Mouse (Mus musculus): ENCODE data around the gene Itga7. TPM values are rescaled to one million over a fixed set of nuclear protein-coding genes. Genes with fewer than 3 reads are reported as not detected.
A peak's percentile ranks its signal among the peaks of the same experiment; 100 is the strongest.

Gene Itga7
- polyA plus RNA-seq, 1 experiment from 2014 or later, result 0.15 TPM

- Histone ChIP-seq H3K4me3 (no peak overlapping the region), H3K36me3 (no peaks in the 10 kb centered on the region), H3K9me3 (replicated peaks) (no peaks in the 10 kb centered on the region), H3K27ac (no peak overlapping the region), H3K4me1 (no peaks in the 10 kb centered on the region), H3K27me3 (ENCODE audit: low read depth, poor library complexity, severe bottlenecking) (0 out of 2 replicates have a peak, but pooled peaks cover 4% of the 10 kb centered on the region)
- WGBS, result 70% methylated on average over 16 of the region's 16 CpGs
- DNase-seq (ENCODE audit: low spot score), result no peak
Observed at GRCm38 (mm10) chr10:128950208-128950887, 16.7 kb downstream of the Itga7 start.

- Histone ChIP-seq H3K36me3 (no peaks in the 10 kb centered on the region), H3K9me3 (replicated peaks) (no peaks in the 10 kb centered on the region), H3K4me1 (no peaks in the 10 kb centered on the region), H3K4me3 (no peak overlapping the region), H3K27me3 (ENCODE audit: low read depth, poor library complexity, severe bottlenecking) (no peaks in the 10 kb centered on the region), H3K27ac (no peak overlapping the region)
- no peak for DNase-seq (ENCODE audit: low spot score)
- 80% methylated on average over 10 of the region's 10 CpGs for WGBS
Observed at GRCm38 (mm10) chr10:128958340-128958739, 24.7 kb downstream of the Itga7 start.

- DNase-seq (ENCODE audit: low spot score), result no peak
- Histone ChIP-seq H3K4me1 (no peaks in the 10 kb centered on the region), H3K27me3 (ENCODE audit: low read depth, poor library complexity, severe bottlenecking) (no peaks in the 10 kb centered on the region), H3K27ac (no peak overlapping the region), H3K9me3 (replicated peaks) (no peaks in the 10 kb centered on the region), H3K4me3 (no peak overlapping the region), H3K36me3 (no peaks in the 10 kb centered on the region)
- WGBS, result 78% methylated on average over 4 of the region's 4 CpGs
Observed at GRCm38 (mm10) chr10:128960142-128960541, 26.5 kb downstream of the Itga7 start.

GRCm38 (mm10) chr10:128960590-128961584 lies 27.3 kb downstream of the Itga7 start, which contains the start of gene Mettl7b:
Mettl7b (minus strand) TSS chr10:128960988.
- 90% methylated on average over 12 of the region's 12 CpGs for whole genome bisulfite sequencing

GRCm38 (mm10) chr10:128964961-128965360 lies 31.3 kb downstream of the Itga7 start:
- DNase-seq (ENCODE audit: low spot score), result no peak
- no peaks in the 10 kb centered on the region for H3K27me3 ChIP-seq (ENCODE audit: low read depth, poor library complexity, severe bottlenecking)
- H3K4me1 ChIP-seq, result no peaks in the 10 kb centered on the region
- WGBS, result 80% methylated on average over 2 of the region's 2 CpGs
- H3K4me3 ChIP-seq, result no peak overlapping the region
- no peaks in the 10 kb centered on the region for H3K9me3 ChIP-seq (replicated peaks)
- no peaks in the 10 kb centered on the region for H3K36me3 ChIP-seq
- H3K27ac ChIP-seq, result no peak overlapping the region

More at GRCm38 (mm10) chr10:128960590-128961584, 27.3 kb downstream of the Itga7 start, which contains the start of gene Mettl7b:
- Histone ChIP-seq H3K27ac (no peak within 1 kb of the TSS), H3K27me3 (ENCODE audit: low read depth, poor library complexity, severe bottlenecking) (no peaks in the 10 kb centered on the region), H3K4me1 (no peaks in the 10 kb centered on the region), H3K36me3 (no peaks in the 10 kb centered on the region), H3K9me3 (replicated peaks) (no peaks in the 10 kb centered on the region), H3K4me3 (no peak within 1 kb of the TSS)
- no peak for DNase-seq (ENCODE audit: low spot score)

- no peak for DNase-seq (ENCODE audit: low spot score)
- H3K9me3 ChIP-seq (replicated peaks), result no peaks in the 10 kb centered on the region
- no peaks in the 10 kb centered on the region for H3K36me3 ChIP-seq
- H3K27me3 ChIP-seq (ENCODE audit: low read depth, poor library complexity, severe bottlenecking), result no peaks in the 10 kb centered on the region
- H3K4me3 ChIP-seq, result no peak overlapping the region
- H3K4me1 ChIP-seq, result no peaks in the 10 kb centered on the region
- 92% methylated on average over 6 of the region's 6 CpGs for WGBS
- H3K27ac ChIP-seq, result no peak overlapping the region
Observed at GRCm38 (mm10) chr10:128965871-128966270, 32.3 kb downstream of the Itga7 start.

GRCm38 (mm10) chr10:128968341-128968749 lies 34.7 kb downstream of the Itga7 start:
- Histone ChIP-seq H3K27me3 (ENCODE audit: low read depth, poor library complexity, severe bottlenecking) (no peaks in the 10 kb centered on the region), H3K36me3 (no peaks in the 10 kb centered on the region), H3K4me1 (no peaks in the 10 kb centered on the region), H3K4me3 (no peak overlapping the region), H3K9me3 (replicated peaks) (no peaks in the 10 kb centered on the region), H3K27ac (no peak overlapping the region)
- 68% methylated on average over 1 of the region's 1 CpGs for WGBS
- no peak for DNase-seq (ENCODE audit: low spot score)

GRCm38 (mm10) chr10:128970740-128971250 lies 37.2 kb downstream of the Itga7 start:
- WGBS, result 39% methylated on average over 1 of the region's 1 CpGs
- Histone ChIP-seq H3K4me1 (no peaks in the 10 kb centered on the region), H3K27ac (no peak overlapping the region), H3K36me3 (no peaks in the 10 kb centered on the region), H3K4me3 (no peak overlapping the region), H3K9me3 (replicated peaks) (no peaks in the 10 kb centered on the region), H3K27me3 (ENCODE audit: low read depth, poor library complexity, severe bottlenecking) (no peaks in the 10 kb centered on the region)
- DNase-seq (ENCODE audit: low spot score), result no peak

GRCm38 (mm10) chr10:128972841-128973240 lies 39.2 kb downstream of the Itga7 start:
- Histone ChIP-seq H3K27me3 (ENCODE audit: low read depth, poor library complexity, severe bottlenecking) (no peaks in the 10 kb centered on the region), H3K27ac (no peak overlapping the region), H3K4me3 (no peak overlapping the region), H3K4me1 (peaks cover 14% of the 10 kb centered on the region), H3K9me3 (replicated peaks) (no peaks in the 10 kb centered on the region), H3K36me3 (no peaks in the 10 kb centered on the region)
- 80% methylated on average over 4 of the region's 4 CpGs for WGBS
- no peak for DNase-seq (ENCODE audit: low spot score)

- Histone ChIP-seq H3K4me3 (no peak overlapping the region), H3K27ac (no peak overlapping the region), H3K36me3 (no peaks in the 10 kb centered on the region), H3K27me3 (ENCODE audit: low read depth, poor library complexity, severe bottlenecking) (no peaks in the 10 kb centered on the region), H3K9me3 (replicated peaks) (no peaks in the 10 kb centered on the region), H3K4me1 (peaks cover 42% of the 10 kb centered on the region)
- WGBS, result 50% methylated on average over 3 of the region's 3 CpGs
- no peak for DNase-seq (ENCODE audit: low spot score)
Observed at GRCm38 (mm10) chr10:128976395-128976794, 42.8 kb downstream of the Itga7 start.

GRCm38 (mm10) chr10:128977522-128978114 lies 44.0 kb downstream of the Itga7 start:
- Histone ChIP-seq H3K9me3 (replicated peaks) (no peaks in the 10 kb centered on the region), H3K4me1 (peaks cover 42% of the 10 kb centered on the region), H3K27me3 (ENCODE audit: low read depth, poor library complexity, severe bottlenecking) (no peaks in the 10 kb centered on the region), H3K4me3 (no peak overlapping the region), H3K36me3 (no peaks in the 10 kb centered on the region), H3K27ac (peak overlapping the region; percentile 57; the same call in 1 of the 2 replicates)
- DNase-seq (ENCODE audit: low spot score), result peak; percentile 51
- WGBS, result 32% methylated on average over 9 of the region's 9 CpGs

GRCm38 (mm10) chr10:128980644-128981365 lies 47.2 kb downstream of the Itga7 start:
- Histone ChIP-seq H3K9me3 (replicated peaks) (no peaks in the 10 kb centered on the region), H3K4me3 (no peak overlapping the region), H3K36me3 (no peaks in the 10 kb centered on the region), H3K4me1 (peaks cover 42% of the 10 kb centered on the region), H3K27me3 (ENCODE audit: low read depth, poor library complexity, severe bottlenecking) (no peaks in the 10 kb centered on the region), H3K27ac (peak overlapping the region; percentile 66)
- DNase-seq (ENCODE audit: low spot score), result no peak
- 71% methylated on average over 3 of the region's 3 CpGs for WGBS
